Mouse (Mus musculus): ENCODE results near the gene Dip2c. TPM values are rescaled to one million over a fixed set of nuclear protein-coding genes. Genes with fewer than 3 reads are reported as not detected.

Dip2c gene
- total and polyA plus RNA-seq, 3 experiments = 0.04 to 0.14 (median 0.08) TPM

GRCm38 (mm10) chr13:9390204-9390804 lies 114.0 kb downstream of the Dip2c start:
- no peak overlapping the region for H3K4me2 ChIP-seq (ENCODE audit: insufficient read depth, low read depth, poor library complexity, severe bottlenecking)
- dilution Hi-C loops (cut with MboI; ENCODE audit: extremely low pct_ligation_motif_present, extremely low pct_unique_long_range_greater_than_20kb, low sequenced_read_pairs) (no loop called here), in situ Hi-C loops (cut with MboI; ENCODE audit: low pct_ligation_motif_present, low pct_unique_long_range_greater_than_20kb, low sequenced_read_pairs) (no loop called here)
- no peaks in the 10 kb centered on the region for H3K9me3 ChIP-seq (replicated peaks; ENCODE audit: low read length)
- no peaks in the 10 kb centered on the region for H3K27me3 ChIP-seq (replicated peaks)
- no peak overlapping the region for H3K27ac ChIP-seq (ENCODE audit: insufficient read depth, low read depth)
- no peak overlapping the region for H3K9ac ChIP-seq (ENCODE audit: insufficient read depth, low read depth)
- H3K4me3 ChIP-seq (replicated peaks in 1 of 3; ENCODE audit: low read depth in 2 of 3, low read length in 2 of 3, poor library complexity in 1 of 3) = no peak overlapping the region
- no peaks in the 10 kb centered on the region for H3K36me3 ChIP-seq (replicated peaks in 1 of 2; ENCODE audit: control insufficient read depth in 1 of 2, insufficient read depth in 1 of 2, low read length in 1 of 2)
- TF ChIP-seq ETS1 (conservative IDR thresholded peaks at IDR 0.05; ENCODE audit: low read depth, low read length) = no peak
- TF ChIP-seq NRF1 (IDR thresholded peaks at IDR 0.05; ENCODE audit: low read depth, low read length) = no peak
- no peak for TF ChIP-seq GABPA (IDR thresholded peaks at IDR 0.05; ENCODE audit: insufficient replicate concordance, low read depth, low read length)
- no peak for TF ChIP-seq PAX5 (IDR thresholded peaks at IDR 0.05; ENCODE audit: low read length)
- no peak for TF ChIP-seq CHD2 (IDR thresholded peaks at IDR 0.05; ENCODE audit: low read length)
- no peak for TF ChIP-seq SMC3 (IDR thresholded peaks at IDR 0.05; ENCODE audit: low read depth, low read length)
- TF ChIP-seq USF1 (IDR thresholded peaks at IDR 0.05; ENCODE audit: low read depth, low read length) = no peak
- TF ChIP-seq POLR2A (IDR thresholded peaks at IDR 0.05; ENCODE audit: low read depth, low read length) = no peak
- TF ChIP-seq MAZ (IDR thresholded peaks at IDR 0.05; ENCODE audit: low read depth, low read length) = no peak
- TF ChIP-seq TBP (conservative IDR thresholded peaks at IDR 0.05; ENCODE audit: low read depth, low read length) = no peak
- no peak for TF ChIP-seq CHD1 (IDR thresholded peaks at IDR 0.05; ENCODE audit: low read depth, low read length)
- no peak for TF ChIP-seq MYC (IDR thresholded peaks at IDR 0.05; ENCODE audit: low read depth, low read length)
- no peak for TF ChIP-seq JUND (conservative IDR thresholded peaks at IDR 0.05; ENCODE audit: low read depth, low read length)
- TF ChIP-seq JUN (IDR thresholded peaks at IDR 0.05; ENCODE audit: insufficient read depth, low read depth, low read length) = no peak
- H3K4me1 ChIP-seq (ENCODE audit: control insufficient read depth in 1 of 2, insufficient read depth in 2 of 2) = peaks cover 0 to 15% of the 10 kb centered on the region in 2 experiments; a peak in 2 of 4 replicates
- no peak for DNase-seq (ENCODE audit: extremely low read depth)
- H3K79me2 ChIP-seq (replicated peaks; ENCODE audit: control insufficient read depth, extremely low read depth, insufficient read depth, poor library complexity, severe bottlenecking) = no peaks in the 10 kb centered on the region

GRCm38 (mm10) chr13:9393470-9393869 lies 117.1 kb downstream of the Dip2c start:
- dilution Hi-C loops (cut with MboI; ENCODE audit: extremely low pct_ligation_motif_present, extremely low pct_unique_long_range_greater_than_20kb, low sequenced_read_pairs) (no loop called here), in situ Hi-C loops (cut with MboI; ENCODE audit: low pct_ligation_motif_present, low pct_unique_long_range_greater_than_20kb, low sequenced_read_pairs) (no loop called here)
- no peaks in the 10 kb centered on the region for H3K27me3 ChIP-seq (replicated peaks)
- H3K79me2 ChIP-seq (replicated peaks; ENCODE audit: control insufficient read depth, extremely low read depth, insufficient read depth, poor library complexity, severe bottlenecking) = no peaks in the 10 kb centered on the region
- no peak overlapping the region for H3K4me2 ChIP-seq (ENCODE audit: insufficient read depth, low read depth, poor library complexity, severe bottlenecking)
- no peak for DNase-seq (ENCODE audit: extremely low read depth)
- H3K27ac ChIP-seq (ENCODE audit: insufficient read depth, low read depth) = no peak overlapping the region
- H3K36me3 ChIP-seq (replicated peaks in 1 of 2; ENCODE audit: control insufficient read depth in 1 of 2, insufficient read depth in 1 of 2, low read length in 1 of 2) = no peaks in the 10 kb centered on the region
- H3K4me3 ChIP-seq (replicated peaks in 1 of 3; ENCODE audit: low read depth in 2 of 3, low read length in 2 of 3, poor library complexity in 1 of 3) = no peak overlapping the region
- peaks cover 0 to 8% of the 10 kb centered on the region in 2 experiments; a peak in 1 of 4 replicates for H3K4me1 ChIP-seq (ENCODE audit: control insufficient read depth in 1 of 2, insufficient read depth in 2 of 2)
- no peaks in the 10 kb centered on the region for H3K9me3 ChIP-seq (replicated peaks; ENCODE audit: low read length)
- TF ChIP-seq TBP (conservative IDR thresholded peaks at IDR 0.05; ENCODE audit: low read depth, low read length) (no peak), MAZ (IDR thresholded peaks at IDR 0.05; ENCODE audit: low read depth, low read length) (no peak), IRF4 (IDR thresholded peaks at IDR 0.05; ENCODE audit: low read depth, low read length) (no peak), SIN3A (IDR thresholded peaks at IDR 0.05; ENCODE audit: low read length) (no peak), MYC (IDR thresholded peaks at IDR 0.05; ENCODE audit: low read depth, low read length) (no peak), CHD1 (IDR thresholded peaks at IDR 0.05; ENCODE audit: low read depth, low read length) (no peak), ZC3H11A (IDR thresholded peaks at IDR 0.05; ENCODE audit: low read depth, low read length) (no peak), POLR2A (IDR thresholded peaks at IDR 0.05; ENCODE audit: low read depth, low read length) (no peak), JUND (conservative IDR thresholded peaks at IDR 0.05; ENCODE audit: low read depth, low read length) (no peak), NELFE (IDR thresholded peaks at IDR 0.05; ENCODE audit: low read depth, low read length) (no peak), MEF2A (IDR thresholded peaks at IDR 0.05; ENCODE audit: borderline replicate concordance, low read depth, low read length) (no peak), POLR2AphosphoS2 (IDR thresholded peaks at IDR 0.05; ENCODE audit: low read depth, low read length) (no peak), E2F4 (IDR thresholded peaks at IDR 0.05; ENCODE audit: insufficient replicate concordance, low read depth, low read length) (no peak), USF2 (conservative IDR thresholded peaks at IDR 0.05; ENCODE audit: low read depth, low read length) (no peak), TCF12 (IDR thresholded peaks at IDR 0.05; ENCODE audit: low read depth, low read length) (no peak), HCFC1 (IDR thresholded peaks at IDR 0.05; ENCODE audit: low read depth, low read length) (no peak), ZKSCAN1 (IDR thresholded peaks at IDR 0.05; ENCODE audit: borderline replicate concordance, low read depth, low read length) (no peak), CTCF (conservative IDR thresholded peaks at IDR 0.05 in 1 of 2, IDR thresholded peaks at IDR 0.05 in 1 of 2; ENCODE audit: low read depth in 2 of 2, low read length in 2 of 2) (no peak)
- H3K9ac ChIP-seq (ENCODE audit: insufficient read depth, low read depth) = no peak overlapping the region
